In genomic region chr5:131616113-131616876, GRCm38 (mm10) we compare ENCODE assay signal across 9 mouse cellular contexts.
DNase-seq lines count a peak whose midpoint lies in the region; ATAC-seq and TF ChIP-seq lines count a peak whose summit lies in the region.
"Had no signal": no experiment of that assay in that cellular context is flagged by ENCODE, and none has a peak within 500 bp of the region (broad histone marks: within the 10 kb centered on the region; RNA-seq: fewer than 3 reads in every experiment).

No protein-coding gene starts in this region.

- ATAC-seq in lung, embryonic 16.5 days (ENCODE audit: low read depth), result peak; percentile 76
- ATAC-seq in forebrain, postnatal 0 days, result peak; percentile 58; the same call in 1 of the 2 replicates
- ATAC-seq in intestine, embryonic 14.5 days (replicated peaks; ENCODE audit: low FRiP score, low TSS enrichment, low read depth), result 0 out of 2 replicates have a peak, but pooled peaks have one; percentile 34
- ATAC-seq in midbrain, embryonic 14.5 days (ENCODE audit: low FRiP score, low TSS enrichment), result peak; percentile 62; the same call in 1 of the 2 replicates
- no peak for ATAC-seq in monocyte, adult 5-6 weeks (replicated peaks; ENCODE audit: insufficient number of reproducible peaks, low FRiP score, low TSS enrichment, poor library complexity, severe bottlenecking)

- no peaks in the 10 kb centered on the region for H3K9me3 ChIP-seq in lung, embryonic 16.5 days (ENCODE audit: control insufficient read depth, low read length)
- no peaks in the 10 kb centered on the region for H3K9me3 ChIP-seq in forebrain, postnatal 0 days (ENCODE audit: low read length)
- H3K9me3 ChIP-seq in intestine, embryonic 14.5 days (ENCODE audit: control insufficient read depth, low read length), result no peaks in the 10 kb centered on the region
- H3K9me3 ChIP-seq in midbrain, embryonic 14.5 days (ENCODE audit: control insufficient read depth, low read length), result no peaks in the 10 kb centered on the region

- no peak for DNase-seq in lung, postnatal 14 days
- no peak for DNase-seq in forebrain, postnatal 0 days
- DNase-seq in intestine, embryonic 14.5 days (ENCODE audit: low spot score), result no peak
- DNase-seq in left cerebral cortex, adult 11 months (ENCODE audit: low spot score), result peak; percentile 26
- peak; percentile 74 for DNase-seq in midbrain, embryonic 14.5 days
- DNase-seq in urinary bladder, adult 2 months (ENCODE audit: low spot score), result peak; percentile 48

- no peaks in the 10 kb centered on the region for H3K36me3 ChIP-seq in lung, embryonic 16.5 days (ENCODE audit: control insufficient read depth, insufficient read depth, low read length)
- no peaks in the 10 kb centered on the region for H3K36me3 ChIP-seq in forebrain, postnatal 0 days (ENCODE audit: insufficient read depth)
- H3K36me3 ChIP-seq in intestine, embryonic 14.5 days (ENCODE audit: control insufficient read depth, insufficient read depth, low read length), result no peaks in the 10 kb centered on the region
- H3K36me3 ChIP-seq in midbrain, embryonic 14.5 days (ENCODE audit: control insufficient read depth, insufficient read depth, low read length), result no peaks in the 10 kb centered on the region
- H3K36me3 ChIP-seq: G1E had no signal

- H3K4me2 ChIP-seq in lung, embryonic 16.5 days (ENCODE audit: low read depth, low read length), result peak overlapping the region; percentile 59
- H3K4me2 ChIP-seq in forebrain, postnatal 0 days (ENCODE audit: low read depth), result peak overlapping the region; percentile 60
- H3K4me2 ChIP-seq in intestine, embryonic 14.5 days (ENCODE audit: low read length), result peak overlapping the region; percentile 62
- H3K4me2 ChIP-seq in midbrain, embryonic 14.5 days (ENCODE audit: low read length), result peak overlapping the region; percentile 60

- 3% methylated on average over 40 of the region's 40 CpGs for WGBS in lung, embryonic 16.5 days
- 3% methylated on average over 40 of the region's 40 CpGs for WGBS in forebrain, postnatal 0 days
- 4% methylated on average over 40 of the region's 40 CpGs for WGBS in intestine, embryonic 14.5 days
- WGBS in midbrain, embryonic 14.5 days, result 2% methylated on average over 40 of the region's 40 CpGs

- peak overlapping the region; percentile 40 for H3K4me3 ChIP-seq in lung, embryonic 16.5 days (ENCODE audit: low read length)
- peak overlapping the region; percentile 29 for H3K4me3 ChIP-seq in forebrain, postnatal 0 days (ENCODE audit: low read depth, low read length)
- H3K4me3 ChIP-seq in intestine, embryonic 14.5 days (ENCODE audit: low read depth, low read length), result peak overlapping the region; percentile 31
- peak overlapping the region; percentile 35 for H3K4me3 ChIP-seq in midbrain, embryonic 14.5 days (replicated peaks; ENCODE audit: low read depth, low read length)

- H3K9ac ChIP-seq in lung, embryonic 16.5 days (ENCODE audit: low read length), result no peak overlapping the region
- peak overlapping the region; percentile 39 for H3K9ac ChIP-seq in forebrain, postnatal 0 days
- peak overlapping the region; percentile 27 for H3K9ac ChIP-seq in intestine, embryonic 14.5 days (ENCODE audit: low read length)
- H3K9ac ChIP-seq in midbrain, embryonic 14.5 days (replicated peaks; ENCODE audit: low read length), result peak overlapping the region; percentile 43; the same call in 1 of the 2 replicates

- no peak overlapping the region for H3K27ac ChIP-seq in lung, embryonic 16.5 days (ENCODE audit: low read length)
- H3K27ac ChIP-seq in forebrain, postnatal 0 days (ENCODE audit: low read depth, low read length), result no peak overlapping the region
- H3K27ac ChIP-seq in intestine, embryonic 14.5 days (ENCODE audit: low read depth), result no peak overlapping the region
- peak overlapping the region; percentile 63 for H3K27ac ChIP-seq in midbrain, embryonic 14.5 days (replicated peaks; ENCODE audit: low read depth, low read length)

- peaks cover 6% of the 10 kb centered on the region; the same call in 1 of the 2 replicates for H3K4me1 ChIP-seq in lung, embryonic 16.5 days (replicated peaks; ENCODE audit: control insufficient read depth, insufficient read depth, low read length)
- H3K4me1 ChIP-seq in forebrain, postnatal 0 days (ENCODE audit: insufficient read depth), result 0 out of 2 replicates have a peak, but pooled peaks cover 6% of the 10 kb centered on the region
- no peaks in the 10 kb centered on the region for H3K4me1 ChIP-seq in intestine, embryonic 14.5 days (replicated peaks; ENCODE audit: control insufficient read depth, insufficient read depth, low read length)
- H3K4me1 ChIP-seq in midbrain, embryonic 14.5 days (ENCODE audit: control insufficient read depth, insufficient read depth, low read length), result peaks cover 29% of the 10 kb centered on the region

- TF ChIP-seq CTCF in forebrain, postnatal 0 days (IDR thresholded peaks at IDR 0.05; ENCODE audit: low read depth), result no peak

- H3K27me3 ChIP-seq in lung, embryonic 16.5 days (ENCODE audit: control insufficient read depth, insufficient read depth, low read depth, low read length), result peaks cover 17% of the 10 kb centered on the region
- no peaks in the 10 kb centered on the region for H3K27me3 ChIP-seq in forebrain, postnatal 0 days (ENCODE audit: insufficient read depth, low read length)
- peaks cover 25% of the 10 kb centered on the region for H3K27me3 ChIP-seq in intestine, embryonic 14.5 days (replicated peaks; ENCODE audit: control insufficient read depth, insufficient read depth, low read length)
- peaks cover 4% of the 10 kb centered on the region for H3K27me3 ChIP-seq in midbrain, embryonic 14.5 days (ENCODE audit: control insufficient read depth, insufficient read depth, low read length)

Comparison
In these comparisons a context has a peak if more than half of its experiments do, and no peak if none do; other contexts are left out.
1. DNase-seq: peak in left cerebral cortex, adult 11 months (single experiment), midbrain, embryonic 14.5 days (single experiment) and urinary bladder, adult 2 months (single experiment); none in lung, postnatal 14 days (single experiment), forebrain, postnatal 0 days (single experiment) and intestine, embryonic 14.5 days (single experiment).
2. Peak in every context shown above with its lines, with median percentiles within 50 percentile points of each other: H3K4me2 ChIP-seq and H3K4me3 ChIP-seq.